Comparison of ENCODE assay signal across 14 mouse cellular contexts in genomic region chr5:136354729-136355128, GRCm38 (mm10).
DNase-seq lines count a peak whose midpoint lies in the region; ATAC-seq lines count a peak whose summit lies in the region.
"Had no signal": no experiment of that assay in that cellular context is flagged by ENCODE, and none has a peak within 500 bp of the region (broad histone marks: within the 10 kb centered on the region; RNA-seq: fewer than 3 reads in every experiment).

No protein-coding gene starts in this region.

- H3K9me3 ChIP-seq in intestine, embryonic 16.5 days (ENCODE audit: control insufficient read depth, low read length) = no peaks in the 10 kb centered on the region
- H3K9me3 ChIP-seq: midbrain, embryonic 12.5 days; neural tube, embryonic 12.5 days had no signal

- peak; percentile 43 for DNase-seq in adrenal gland, postnatal 14 days
- no peak for DNase-seq in adrenal gland, postnatal 4 days (ENCODE audit: low spot score in 2 of 2)
- peak; percentile 69 for DNase-seq in kidney, postnatal 10 days
- DNase-seq in kidney, adult 9 months = no peak
- DNase-seq in testis, postnatal 10 days (ENCODE audit: low spot score) = peak; percentile 55
- no peak for DNase-seq in testis, postnatal 14 days (ENCODE audit: low spot score)
- DNase-seq in urinary bladder, adult 2 months (ENCODE audit: low spot score) = no peak
- DNase-seq: liver; thymus, adult 18-20 months had no signal

- H3K4me2 ChIP-seq in intestine, embryonic 16.5 days (ENCODE audit: low read depth, low read length) = no peak overlapping the region
- H3K4me2 ChIP-seq: hindbrain, embryonic 14.5 days; midbrain, embryonic 12.5 days; neural tube, embryonic 12.5 days had no signal

- no peak overlapping the region for H3K9ac ChIP-seq in intestine, embryonic 16.5 days (ENCODE audit: low read depth, low read length)
- H3K9ac ChIP-seq: hindbrain, embryonic 14.5 days; midbrain, embryonic 12.5 days; neural tube, embryonic 12.5 days had no signal

- no peak overlapping the region for H3K4me3 ChIP-seq in intestine, embryonic 16.5 days (ENCODE audit: low read length)
- H3K4me3 ChIP-seq: midbrain, embryonic 12.5 days; neural tube, embryonic 12.5 days had no signal

- H3K27ac ChIP-seq in intestine, embryonic 16.5 days (ENCODE audit: low read length) = no peak overlapping the region
- H3K27ac ChIP-seq: midbrain, embryonic 12.5 days; neural tube, embryonic 12.5 days had no signal

- no peaks in the 10 kb centered on the region for H3K4me1 ChIP-seq in intestine, embryonic 16.5 days (ENCODE audit: control insufficient read depth, insufficient read depth, low read length)

- 0 out of 2 replicates have a peak, but pooled peaks cover 7% of the 10 kb centered on the region for H3K36me3 ChIP-seq in intestine, embryonic 16.5 days (ENCODE audit: control insufficient read depth, insufficient read depth, low read length)
- H3K36me3 ChIP-seq: neural tube, embryonic 12.5 days had no signal

- H3K27me3 ChIP-seq in intestine, embryonic 16.5 days (replicated peaks; ENCODE audit: control insufficient read depth, insufficient read depth, low read length) = no peaks in the 10 kb centered on the region
- H3K27me3 ChIP-seq: midbrain, embryonic 12.5 days; neural tube, embryonic 12.5 days had no signal

- ATAC-seq in intestine, embryonic 16.5 days = no peak
- ATAC-seq: activated CD4-positive, CD25-positive, alpha-beta regulatory T cell, adult 4 months had no signal

- WGBS in intestine, embryonic 16.5 days = 80% methylated on average over 6 of the region's 6 CpGs

Comparison
In these comparisons a context has a peak if more than half of its experiments do, and no peak if none do; other contexts are left out.
1. DNase-seq: peak in adrenal gland, postnatal 14 days (single experiment), kidney, postnatal 10 days (single experiment) and testis, postnatal 10 days (single experiment); none in adrenal gland, postnatal 4 days (0 of 2), kidney, adult 9 months (single experiment), testis, postnatal 14 days (single experiment) and urinary bladder, adult 2 months (single experiment).